Mouse (Mus musculus) olfactory bulb, adult 2 months (tissue): Measurements from ENCODE around the gene Abcb9.

Source experiments
- CTCF ChIP-seq: fragments of 200-500 bp; IDR thresholded peaks from 2 replicates; pipeline ENCODE4 v1.5.1; 2012; ENCODE audit warnings: low read depth, mild to moderate bottlenecking, low read length, moderate library complexity; ENCODE audit not compliant: insufficient read depth
- POLR2A ChIP-seq: fragments of 200-500 bp; IDR thresholded peaks from 2 replicates; pipeline ENCODE4 v1.6.1; 2012; ENCODE audit warnings: mild to moderate bottlenecking, low read depth, low read length, moderate library complexity; ENCODE audit not compliant: insufficient read depth

DNA sequence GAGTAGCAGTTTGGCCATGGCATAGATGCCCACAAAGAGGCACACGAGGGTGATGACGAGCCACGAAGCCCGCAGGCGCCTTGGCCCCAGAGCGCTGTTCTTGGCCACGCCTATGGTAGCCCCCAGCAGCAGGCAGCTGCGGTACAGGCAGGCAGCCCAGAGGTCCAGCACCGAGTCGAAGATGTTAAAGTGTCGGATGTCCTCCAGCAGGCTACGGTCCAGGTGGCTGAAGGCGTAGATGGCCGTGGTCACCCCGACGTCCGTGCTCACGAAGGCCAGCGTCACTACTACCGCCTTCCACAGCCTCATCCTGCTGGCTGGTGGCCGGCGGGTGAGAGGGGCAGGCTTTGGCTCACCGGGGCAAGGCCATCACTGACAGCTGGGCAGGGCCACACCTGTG is 5.7 kb downstream of the Abcb9 start:
- 0 out of 2 replicates have a peak, but pooled peaks have one; percentile 7 for TF ChIP-seq CTCF
- TF ChIP-seq POLR2A: no peak
